Mouse (Mus musculus) forebrain, embryonic 11.5 days (tissue): ENCODE measurements around the gene Slc26a11. TPM values are rescaled to one million over a fixed set of nuclear protein-coding genes. Genes with fewer than 3 reads are reported as not detected.

ENCODE experiments used
- ATAC-seq: fragments of 200-750 bp; cut with Nextera tagmentation; replicated peaks from 2 replicates; pipeline ENCODE4 v1.8.0; 2017; ENCODE audit warnings: moderate TSS enrichment; ENCODE audit not compliant: low FRiP score
- DNase-seq: peaks from one replicate; pipeline ENCODE4 v3.0.0-alpha.2; 2017; ENCODE audit warnings: low spot score
- H3K27ac ChIP-seq: fragments of 300-500 bp; sonication (generic); 2 replicates; pipeline ENCODE4 v1.5.1; 2014; ENCODE audit warnings: low read depth, low read length
- H3K27me3 ChIP-seq: fragments of 300-500 bp; sonication (generic); 2 replicates; pipeline ENCODE4 v1.6.1; 2014; ENCODE audit warnings: mild to moderate bottlenecking, low read length, mixed read lengths; ENCODE audit not compliant: control insufficient read depth, insufficient read depth
- H3K36me3 ChIP-seq: fragments of 300-500 bp; sonication (generic); 2 replicates; pipeline ENCODE4 v1.6.1; 2014; ENCODE audit warnings: mild to moderate bottlenecking, low read length, moderate library complexity, mixed read lengths; ENCODE audit not compliant: control insufficient read depth, insufficient read depth
- H3K4me1 ChIP-seq: fragments of 300-500 bp; sonication (generic); replicated peaks from 2 replicates; pipeline ENCODE4 v1.6.1; 2014; ENCODE audit warnings: low read length, mixed read lengths; ENCODE audit not compliant: control insufficient read depth, insufficient read depth
- H3K4me2 ChIP-seq: fragments of 300-500 bp; sonication (generic); 2 replicates; pipeline ENCODE4 v1.6.1; 2014; ENCODE audit warnings: low read depth, mild to moderate bottlenecking, low read length, moderate library complexity, mixed read lengths; ENCODE audit not compliant: severe bottlenecking
- H3K4me3 ChIP-seq: fragments of 300-500 bp; sonication (generic); 2 replicates; pipeline ENCODE4 v1.5.1; 2014; ENCODE audit warnings: low read depth, low read length
- H3K9ac ChIP-seq: fragments of 300-500 bp; sonication (generic); 2 replicates; pipeline ENCODE4 v1.6.1; 2014; ENCODE audit warnings: low read length
- H3K9me3 ChIP-seq: fragments of 300-500 bp; sonication (generic); 2 replicates; pipeline ENCODE4 v1.6.1; 2016; ENCODE audit warnings: low read length, mixed read lengths; ENCODE audit not compliant: control insufficient read depth
- WGBS: fragments of 180-500 bp; shearing (Covaris S2); extraction: QIAGEN DNeasy Blood & Tissue Kit; methylation state at CpG from one replicate; pipeline ENCODE4 v1.1.7; 2014; 5-methylcytosine and 5-hydroxymethylcytosine counted together
- microRNA counts: library from miRNA; unstranded; fragments of <30 nt; microRNA quantifications from one replicate; lab custom pipeline; 2015
- microRNA-seq: library from miRNA; unstranded; fragments of <30 nt; microRNA quantifications from one replicate; pipeline ENCODE4, GENCODE M21; 2016; ENCODE audit not compliant: insufficient number of aligned reads
- polyA plus RNA-seq: library from polyadenylated mRNA; unstranded; fragments of >200 nt; fragmentation: Nextera tagmentation; extraction: Ambion mirVana; gene quantifications from 2 replicates; pipeline ENCODE4 v1.2.1, GENCODE M21; 2014

The Slc26a11 gene
- polyA plus RNA-seq, 1 experiment from 2014 or later, result 7.2 TPM

DNA sequence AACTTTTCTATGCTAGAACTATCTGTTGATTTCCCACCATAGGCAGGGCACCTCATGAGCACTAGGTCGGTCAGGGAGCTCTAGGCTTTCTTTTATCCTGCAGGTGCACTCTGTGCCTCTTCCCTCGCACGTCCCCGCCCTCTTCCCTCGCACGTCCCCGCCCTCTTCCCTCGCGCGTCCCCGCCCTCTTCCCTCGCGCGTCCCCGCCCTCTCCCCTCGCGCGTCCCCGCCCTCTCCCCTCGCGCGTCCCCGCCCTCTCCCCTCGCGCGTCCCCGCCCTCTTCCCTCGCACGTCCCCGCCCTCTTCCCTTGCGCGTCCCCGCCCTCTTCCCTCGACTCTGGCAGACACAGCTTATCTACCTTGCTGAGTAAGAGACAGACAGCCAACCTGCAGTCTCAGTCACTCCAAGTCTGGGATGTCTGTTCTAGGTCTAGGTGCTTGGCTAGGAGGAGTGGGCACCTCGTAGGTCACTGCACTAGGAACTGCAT lies 73.3 kb downstream of the Slc26a11 start:
- Histone ChIP-seq H3K4me3 (peak overlapping the region; percentile 17), H3K27ac (no peak overlapping the region), H3K4me2 (peak overlapping the region; percentile 46), H3K9ac (peak overlapping the region; percentile 35; the same call in 1 of the 2 replicates), H3K4me1 (no peaks in the 10 kb centered on the region; the same call in 1 of the 2 replicates), H3K9me3 (no peaks in the 10 kb centered on the region), H3K27me3 (no peaks in the 10 kb centered on the region), H3K36me3 (no peaks in the 10 kb centered on the region)
- 0% methylated on average over 25 of the region's 35 CpGs for WGBS
- peak; percentile 81 for DNase-seq
- ATAC-seq, result 0 out of 2 replicates have a peak, but pooled peaks have one; percentile 49

MicroRNA genes within 50 kb of the gene (microRNA counts, 519-probe panel; counts per million panel counts)
- microRNA mmu-miR-1932 (lab: Ali Mortazavi, UCI), result 31.2 counts per million

Small RNA genes within 50 kb of the gene (microRNA-seq; reads per million reads assigned to microRNA genes)
- gene Mir1932, result not detected

Other genes starting within 250 kb of the Slc26a11 start
- gene Tbc1d16, start 127.1 kb upstream of the Slc26a11 start, polyA plus RNA-seq, result 20.4 and 20.8 TPM in 2 replicates
- 19.5 and 22.1 TPM in 2 replicates for gene Ccdc40, start 127.0 kb upstream of the Slc26a11 start, polyA plus RNA-seq
- gene Gaa, start 87.7 kb upstream of the Slc26a11 start, polyA plus RNA-seq, result 28.4 and 28.7 TPM in 2 replicates
- gene Eif4a3, start 55.5 kb upstream of the Slc26a11 start, polyA plus RNA-seq, result 409 and 463 TPM in 2 replicates
- gene Card14, start 47.8 kb upstream of the Slc26a11 start, polyA plus RNA-seq, result 0.15 TPM in 1 of 2 replicates, not detected in the other
- gene Sgsh, start within 50 bp of the Slc26a11 start, polyA plus RNA-seq, result 6.6 and 7.3 TPM in 2 replicates
- 1.8 and 2.1 TPM in 2 replicates for gene Rnf213, start 37.5 kb downstream of the Slc26a11 start, polyA plus RNA-seq
- 18.4 and 21.0 TPM in 2 replicates for gene Endov, start 135.8 kb downstream of the Slc26a11 start, polyA plus RNA-seq
- 3.2 and 3.3 TPM in 2 replicates for gene Nptx1, start 192.2 kb downstream of the Slc26a11 start, polyA plus RNA-seq
- 18.6 and 19.2 TPM in 2 replicates for gene Rptor, start 247.3 kb downstream of the Slc26a11 start, polyA plus RNA-seq